Comparison of ENCODE assay signal across 13 mouse cellular contexts in the genomic region with DNA sequence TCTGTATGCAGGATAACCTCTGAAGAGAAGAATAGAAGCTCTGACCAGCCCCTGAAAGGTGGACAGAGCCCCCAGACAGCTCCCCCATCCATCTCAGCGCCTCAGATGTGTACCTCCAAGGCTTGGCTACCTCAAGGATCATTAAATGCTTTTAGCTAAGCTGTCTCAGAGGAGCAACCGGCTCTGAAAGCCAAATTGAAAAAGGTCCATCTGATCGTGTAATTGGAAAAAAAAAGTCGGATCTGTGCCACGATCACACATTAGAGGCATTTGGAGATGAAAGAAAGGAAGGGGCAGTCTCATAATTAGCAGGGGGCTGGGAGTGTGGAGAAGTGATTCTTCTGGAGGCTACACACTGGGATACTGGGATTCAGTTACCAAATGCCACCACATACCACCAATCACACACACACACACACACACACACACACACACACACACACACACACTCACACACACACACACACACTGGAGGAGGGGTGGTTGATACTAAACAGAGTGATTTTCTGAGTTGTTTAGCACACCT.
"Had no signal": no experiment of that assay in that cellular context is flagged by ENCODE, and none has a peak within 500 bp of the region (broad histone marks: within the 10 kb centered on the region; RNA-seq: fewer than 3 reads in every experiment).

No protein-coding gene starts in this region.

- H3K9ac ChIP-seq: liver, embryonic 15.5 days; neural tube, embryonic 12.5 days had no signal

- H3K4me3 ChIP-seq: left cerebral cortex, adult 2 months; limb, embryonic 10.5 days; liver, embryonic 15.5 days; neural tube, embryonic 12.5 days had no signal

- H3K9me3 ChIP-seq: limb, embryonic 10.5 days; liver, embryonic 15.5 days; neural tube, embryonic 12.5 days had no signal

- H3K4me2 ChIP-seq: liver, embryonic 11.5 days; liver, embryonic 15.5 days; neural tube, embryonic 12.5 days had no signal

- H3K4me1 ChIP-seq: liver, embryonic 15.5 days; neural tube, embryonic 12.5 days had no signal

- DNase-seq: kidney, adult 18-20 months; kidney, postnatal 25 days; lung, adult 2 months; lung, postnatal 36 days; midbrain, embryonic 14.5 days; right cerebral cortex, postnatal 14 days had no signal

- H3K27me3 ChIP-seq: liver, embryonic 15.5 days; neural tube, embryonic 12.5 days had no signal

- ATAC-seq: lung, postnatal 0 days had no signal

- H3K36me3 ChIP-seq: limb, embryonic 10.5 days; liver, embryonic 15.5 days; neural tube, embryonic 12.5 days had no signal

- H3K27ac ChIP-seq: left cerebral cortex, adult 2 months; limb, embryonic 10.5 days; liver, embryonic 15.5 days; neural tube, embryonic 12.5 days; stomach, postnatal 0 days had no signal
